Mouse (Mus musculus) bone marrow, adult 2 months (tissue): ENCODE data around the gene Sprtn. TPM values are rescaled to one million over a fixed set of nuclear protein-coding genes. Genes with fewer than 3 reads are reported as not detected.

Experiments used
- H3K27ac ChIP-seq: fragments of 200-500 bp; 2 replicates; pipeline ENCODE4 v1.5.1; 2012; ENCODE audit warnings: low read depth, mild to moderate bottlenecking, control low read depth, inconsistent platforms, low read length; ENCODE audit not compliant: control insufficient read depth, poor library complexity, insufficient read depth
- H3K4me1 ChIP-seq: fragments of 200-500 bp; 2 replicates; pipeline ENCODE4 v1.6.1; 2011; ENCODE audit warnings: low read length; ENCODE audit not compliant: control insufficient read depth, insufficient read depth
- H3K4me3 ChIP-seq: fragments of 200-500 bp; replicated peaks from 2 replicates; pipeline ENCODE3; 2011; ENCODE audit warnings: mild to moderate bottlenecking, low read depth, low read length, control low read depth; ENCODE audit not compliant: control insufficient read depth
- CTCF ChIP-seq: fragments of 200-500 bp; IDR thresholded peaks from 2 replicates; pipeline ENCODE4 v1.5.1; 2011; ENCODE audit warnings: low read length, control low read depth; ENCODE audit not compliant: control insufficient read depth, insufficient read depth
- POLR2A ChIP-seq: fragments of 200-500 bp; IDR thresholded peaks from 2 replicates; pipeline ENCODE4 v1.6.1; 2011; ENCODE audit warnings: low read depth, mild to moderate bottlenecking, control low read depth, low read length, borderline replicate concordance; ENCODE audit not compliant: control insufficient read depth
- WGBS: fragments of 180-500 bp; shearing (Covaris S2); methylation state at CpG from one replicate; pipeline ENCODE4 v1.1.7; 2018; 5-methylcytosine and 5-hydroxymethylcytosine counted together
- polyA plus RNA-seq: library from polyadenylated mRNA; stranded (reverse); fragments of >200 nt; gene quantifications from 2 replicates; pipeline ENCODE4 v1.2.4, GENCODE M21; 2011; ENCODE audit warnings: low replicate concordance; ENCODE audit not compliant: missing spikeins, insufficient read depth, insufficient read length

Sprtn gene
- polyA plus RNA-seq, 1 experiment = 13.8 TPM

GRCm38 (mm10) chr8:124910349-124910748 is 12.7 kb downstream of the Sprtn start:
- H3K4me3 ChIP-seq = no peak overlapping the region
- H3K27ac ChIP-seq = no peak overlapping the region
- 88% methylated on average over 10 of the region's 10 CpGs for WGBS
- H3K4me1 ChIP-seq = peaks cover 4% of the 10 kb centered on the region
- TF ChIP-seq CTCF = no peak
- no peak for TF ChIP-seq POLR2A

GRCm38 (mm10) chr8:124911938-124912872 is 14.5 kb downstream of the Sprtn start:
- 42% methylated on average over 17 of the region's 17 CpGs for WGBS
- H3K4me3 ChIP-seq = no peak overlapping the region
- H3K4me1 ChIP-seq = peaks cover 4% of the 10 kb centered on the region
- H3K27ac ChIP-seq = no peak overlapping the region; the same call in 1 of the 2 replicates
- no peak for TF ChIP-seq POLR2A
- TF ChIP-seq CTCF = no peak

GRCm38 (mm10) chr8:124914061-124914460 is 16.4 kb downstream of the Sprtn start:
- TF ChIP-seq POLR2A = no peak
- TF ChIP-seq CTCF = no peak
- Histone ChIP-seq H3K27ac (no peak overlapping the region), H3K4me3 (no peak overlapping the region), H3K4me1 (peaks cover 4% of the 10 kb centered on the region)
- WGBS = 90% methylated on average over 5 of the region's 5 CpGs

GRCm38 (mm10) chr8:124917741-124918484 is 20.2 kb downstream of the Sprtn start:
- TF ChIP-seq POLR2A (no peak), CTCF (no peak)
- peaks cover 11% of the 10 kb centered on the region for H3K4me1 ChIP-seq
- no peak overlapping the region for H3K27ac ChIP-seq
- 88% methylated on average over 18 of the region's 18 CpGs for WGBS
- H3K4me3 ChIP-seq = no peak overlapping the region

GRCm38 (mm10) chr8:124921369-124922279 is 23.9 kb downstream of the Sprtn start:
- Histone ChIP-seq H3K4me1 (peaks cover 24% of the 10 kb centered on the region), H3K4me3 (peak overlapping the region; percentile 4), H3K27ac (peak overlapping the region; percentile 3; the same call in 1 of the 2 replicates)
- TF ChIP-seq CTCF (0 out of 2 replicates have a peak, but pooled peaks have one; percentile 13), POLR2A (no peak)
- 25% methylated on average over 18 of the region's 18 CpGs for WGBS

- H3K4me3 ChIP-seq = no peak overlapping the region
- no peak for TF ChIP-seq CTCF
- no peak for TF ChIP-seq POLR2A
- WGBS = 32% methylated on average over 11 of the region's 11 CpGs
- H3K4me1 ChIP-seq = peaks cover 27% of the 10 kb centered on the region
- no peak overlapping the region for H3K27ac ChIP-seq
Observed at GRCm38 (mm10) chr8:124922490-124923089, 24.9 kb downstream of the Sprtn start.

- peak overlapping the region; percentile 13; the same call in 1 of the 2 replicates for H3K27ac ChIP-seq
- no peak overlapping the region for H3K4me3 ChIP-seq
- H3K4me1 ChIP-seq = peaks cover 27% of the 10 kb centered on the region
- TF ChIP-seq CTCF (no peak), POLR2A (no peak)
- WGBS = 63% methylated on average over 15 of the region's 15 CpGs
Observed at GRCm38 (mm10) chr8:124923971-124924652, 26.4 kb downstream of the Sprtn start.
